Mouse (Mus musculus) liver (tissue): ENCODE measurements around the gene Smoc1.

Source experiments
- DNase-seq: peaks from one replicate; pipeline ENCODE4 v3.0.0-alpha.2; 2020; ENCODE audit warnings: mixed read lengths

Smoc1 gene

DNA sequence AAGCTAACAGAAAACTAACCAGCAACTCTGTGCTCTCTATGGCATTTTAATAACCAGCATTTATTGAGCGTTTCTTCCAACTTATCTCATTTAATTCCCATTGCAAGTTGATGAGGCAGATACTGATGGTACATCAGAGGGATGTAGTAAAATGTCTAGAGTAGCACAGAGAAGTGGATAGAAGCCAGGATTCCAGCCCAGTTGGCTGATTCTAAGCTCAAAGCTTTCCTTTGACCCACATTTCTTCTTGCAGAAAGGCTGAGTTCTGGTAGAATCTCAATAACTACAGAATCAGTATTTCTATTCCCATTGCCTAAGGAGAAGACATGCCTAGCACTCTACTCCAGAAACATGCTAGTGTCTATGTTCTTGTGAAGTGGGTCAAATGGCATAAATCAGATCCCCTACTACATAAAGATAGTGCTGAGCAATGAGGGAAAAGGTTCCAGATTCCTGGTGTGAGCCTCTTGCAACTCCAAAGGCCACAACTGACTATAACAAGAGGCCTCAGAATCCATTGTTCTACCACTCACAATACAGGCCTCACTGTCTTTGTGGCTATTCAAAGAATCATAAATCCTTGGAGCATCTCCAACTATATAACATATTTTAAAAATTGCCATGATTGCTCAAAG, 207.3 kb downstream of the Smoc1 start:
- no peak for DNase-seq

DNA sequence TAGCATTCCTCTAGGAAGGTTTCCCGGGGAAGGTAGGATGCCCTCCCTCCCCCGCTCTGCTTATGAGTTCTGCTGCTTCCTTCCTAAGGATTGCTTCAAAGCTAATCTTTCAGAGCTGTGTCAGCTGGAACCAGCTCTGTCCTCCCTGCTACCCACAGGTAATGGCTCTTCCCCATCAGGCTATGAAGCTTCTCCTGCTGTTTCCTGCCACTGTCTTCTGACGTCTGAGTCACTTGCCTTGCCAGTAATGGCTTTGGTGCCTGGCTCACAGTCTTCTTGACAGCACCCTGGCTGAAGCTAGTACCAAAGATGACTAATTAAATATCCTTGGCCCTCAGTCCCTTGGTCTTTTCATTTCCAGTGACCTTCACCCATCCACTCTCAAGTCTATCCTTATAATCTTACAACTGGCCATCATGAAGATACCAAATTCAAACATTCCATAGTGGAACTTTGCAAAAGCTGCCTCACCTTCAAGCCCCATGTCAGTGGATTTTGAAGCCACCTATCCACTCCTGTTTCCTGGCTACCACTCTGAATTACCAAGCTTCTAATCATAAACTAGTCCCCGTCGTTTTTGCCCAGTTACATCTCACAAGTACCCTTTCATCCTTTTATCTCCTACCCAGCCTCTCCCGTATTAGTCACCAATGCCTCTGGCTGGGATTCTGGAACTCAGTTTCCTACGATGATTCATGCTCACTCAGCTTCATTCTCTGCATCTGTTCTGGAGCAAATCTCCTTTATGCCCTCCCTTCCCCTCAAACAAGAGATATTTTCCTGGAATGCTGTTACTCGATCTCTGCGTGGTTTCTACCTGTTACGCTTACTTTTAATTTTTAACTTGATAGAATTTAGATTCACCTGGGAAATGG, 209.1 kb downstream of the Smoc1 start:
- no peak for DNase-seq
